Mouse (Mus musculus) adrenal gland, adult 2 months (tissue): ENCODE data around the gene Runx2. TPM values are rescaled to one million over a fixed set of nuclear protein-coding genes. Genes with fewer than 3 reads are reported as not detected.

Experiments
- DNase-seq: peaks from one replicate; pipeline ENCODE4 v3.0.0; 2021
- polyA plus RNA-seq: library from polyadenylated mRNA; depleted of rRNA; stranded (reverse); fragments of >200 nt; gene quantifications from 2 replicates; pipeline ENCODE4 v1.2.3, GENCODE M21; 2012; rRNA removed
- total RNA-seq, 2 experiments: library from RNA; stranded (reverse); gene quantifications; 2 replicates each; pipeline ENCODE4 v1.2.3; 2021

The Runx2 gene
- total and polyA plus RNA-seq, 3 experiments: 16.8 to 32.5 (median 31.0) TPM

DNA sequence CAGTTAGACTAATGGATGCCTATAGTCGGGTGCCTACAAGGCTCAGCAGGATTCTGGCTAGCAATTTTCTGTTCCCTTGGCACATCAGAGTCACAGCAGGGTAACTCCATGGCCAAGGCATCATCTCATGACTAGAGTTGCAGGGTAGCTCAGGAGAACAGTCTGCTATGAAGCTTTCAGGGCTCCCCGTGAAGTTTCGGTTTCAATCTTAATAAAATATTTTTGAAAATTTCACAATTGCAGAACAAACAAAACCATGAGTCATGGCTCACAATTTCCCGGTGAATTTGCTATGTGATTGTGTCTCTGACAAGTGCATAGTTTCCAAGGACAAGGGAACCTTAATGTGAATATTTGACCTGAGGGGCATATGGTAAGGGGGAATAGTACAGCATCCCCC is 355.6 kb downstream of the Runx2 start:
- peak; percentile 12 for DNase-seq

DNA sequence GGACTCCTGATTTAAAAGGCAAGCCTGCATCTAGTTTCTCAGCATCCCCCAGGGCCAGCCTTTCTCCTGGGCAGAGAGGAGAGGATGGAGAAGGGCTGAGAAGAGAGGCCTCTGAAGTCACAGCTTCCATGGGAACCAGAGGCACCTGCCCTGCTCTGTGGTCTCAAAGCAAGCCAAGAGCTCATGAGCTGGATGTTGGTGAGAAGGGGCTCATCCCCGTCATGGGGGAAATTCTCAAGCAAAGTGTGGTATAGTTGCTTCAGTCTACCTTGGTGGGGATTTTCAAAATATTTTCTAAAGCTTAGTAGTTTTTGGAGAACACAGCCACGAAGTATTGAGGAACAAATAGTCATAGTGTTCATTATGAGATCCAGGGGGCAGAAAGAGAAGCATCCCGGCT is 357.9 kb downstream of the Runx2 start:
- DNase-seq: no peak

GRCm38 (mm10) chr17:44455681-44456600 is 358.7 kb downstream of the Runx2 start:
- peak; percentile 68 for DNase-seq

GRCm38 (mm10) chr17:44449915-44450471 is 364.6 kb downstream of the Runx2 start:
- no peak for DNase-seq

Other genes with a start within 250 kb of the Runx2 start
- 10 to 100 TPM; 21.3 to 30.1 TPM for gene Supt3, start 37.6 kb downstream of the Runx2 start, total RNA-seq
- gene Supt3, start 37.6 kb downstream of the Runx2 start, polyA plus RNA-seq: 6.4 and 7.6 TPM in 2 replicates